Mouse (Mus musculus) midbrain, postnatal 0 days (tissue): ENCODE data around the gene Kcnk1. TPM values are rescaled to one million over a fixed set of nuclear protein-coding genes. Genes with fewer than 3 reads are reported as not detected.

ENCODE experiments used
- ATAC-seq: fragments of 200-750 bp; cut with Nextera tagmentation; 2 replicates; pipeline ENCODE4 v1.8.0; 2017; ENCODE audit warnings: moderate number of reproducible peaks, mild to moderate bottlenecking, moderate TSS enrichment, moderate library complexity; ENCODE audit not compliant: low FRiP score
- DNase-seq: peaks from one replicate; pipeline ENCODE4 v3.0.0-alpha.2; 2015; ENCODE audit warnings: low spot score
- H3K27ac ChIP-seq: fragments of 300-500 bp; sonication (generic); 2 replicates; pipeline ENCODE4 v1.5.1; 2014; ENCODE audit warnings: low read depth, mild to moderate bottlenecking, low read length, mixed read lengths
- H3K27me3 ChIP-seq: fragments of 300-500 bp; sonication (generic); 2 replicates; pipeline ENCODE4 v1.6.1; 2014; ENCODE audit warnings: low read length, control low read depth, mixed read lengths; ENCODE audit not compliant: insufficient read depth
- H3K36me3 ChIP-seq: fragments of 300-500 bp; sonication (generic); 2 replicates; pipeline ENCODE4 v1.6.1; 2014; ENCODE audit warnings: low read length, control low read depth, mixed read lengths; ENCODE audit not compliant: insufficient read depth
- H3K4me1 ChIP-seq: fragments of 300-500 bp; sonication (generic); 2 replicates; pipeline ENCODE4 v1.6.1; 2014; ENCODE audit warnings: mild to moderate bottlenecking, control low read depth, antibody characterized with exemption, low read length, mixed read lengths; ENCODE audit not compliant: insufficient read depth
- H3K4me2 ChIP-seq: fragments of 300-500 bp; sonication (generic); 2 replicates; pipeline ENCODE4 v1.6.1; 2014; ENCODE audit warnings: low read depth, mild to moderate bottlenecking, low read length, mixed read lengths; ENCODE audit not compliant: poor library complexity, severe bottlenecking
- H3K4me3 ChIP-seq: fragments of 300-500 bp; sonication (generic); 2 replicates; pipeline ENCODE4 v1.5.1; 2014; ENCODE audit warnings: low read depth, mild to moderate bottlenecking, low read length, moderate library complexity
- H3K9ac ChIP-seq: fragments of 300-500 bp; sonication (generic); replicated peaks from 2 replicates; pipeline ENCODE4 v1.6.1; 2014; ENCODE audit warnings: mild to moderate bottlenecking, low read length, moderate library complexity, mixed read lengths; ENCODE audit not compliant: poor library complexity, severe bottlenecking
- H3K9me3 ChIP-seq: fragments of 300-500 bp; sonication (generic); 2 replicates; pipeline ENCODE4 v1.6.1; 2016; ENCODE audit warnings: low read length, control low read depth
- CTCF ChIP-seq: IDR thresholded peaks from 2 replicates; pipeline ENCODE4 v1.5.1; 2016; ENCODE audit warnings: antibody characterized with exemption, mild to moderate bottlenecking
- WGBS: fragments of 180-500 bp; shearing (Covaris S2); extraction: QIAGEN DNeasy Blood & Tissue Kit; methylation state at CpG from one replicate; pipeline ENCODE4 v1.1.7; 2014; 5-methylcytosine and 5-hydroxymethylcytosine counted together
- polyA plus RNA-seq: library from polyadenylated mRNA; unstranded; fragments of >200 nt; fragmentation: Nextera tagmentation; extraction: Ambion mirVana; gene quantifications from 2 replicates; pipeline ENCODE4 v1.2.1, GENCODE M21; 2015
- total RNA-seq: library from RNA; depleted of rRNA; stranded (reverse); fragments of >200 nt; gene quantifications from 2 replicates; pipeline ENCODE4 v1.2.3, GENCODE M21; 2014

Kcnk1 gene
- total and polyA plus RNA-seq, 2 experiments from 2014 or later, result 24.1 to 52.1 TPM

GRCm38 (mm10) chr8:126036340-126036739 lies 41.4 kb downstream of the Kcnk1 start:
- ATAC-seq (no peak), DNase-seq (no peak)
- Histone ChIP-seq H3K4me1 (no peaks in the 10 kb centered on the region), H3K27me3 (no peaks in the 10 kb centered on the region), H3K9me3 (no peaks in the 10 kb centered on the region), H3K4me3 (no peak overlapping the region), H3K36me3 (no peaks in the 10 kb centered on the region), H3K27ac (no peak overlapping the region), H3K4me2 (no peak overlapping the region), H3K9ac (no peak overlapping the region)
- WGBS, result 63% methylated on average over 5 of the region's 5 CpGs
- no peak for TF ChIP-seq CTCF

GRCm38 (mm10) chr8:126045751-126046150 lies 50.8 kb downstream of the Kcnk1 start:
- no peak overlapping the region for H3K4me3 ChIP-seq
- no peaks in the 10 kb centered on the region for H3K27me3 ChIP-seq
- no peak overlapping the region for H3K27ac ChIP-seq
- H3K9ac ChIP-seq, result no peak overlapping the region
- no peak for DNase-seq
- 80% methylated on average over 4 of the region's 4 CpGs for WGBS
- no peak for TF ChIP-seq CTCF
- no peaks in the 10 kb centered on the region for H3K36me3 ChIP-seq
- no peak overlapping the region for H3K4me2 ChIP-seq
- no peaks in the 10 kb centered on the region for H3K4me1 ChIP-seq
- ATAC-seq, result no peak
- H3K9me3 ChIP-seq, result no peaks in the 10 kb centered on the region

- H3K36me3 ChIP-seq, result no peaks in the 10 kb centered on the region
- no peak for TF ChIP-seq CTCF
- no peak overlapping the region for H3K4me2 ChIP-seq
- no peak overlapping the region for H3K4me3 ChIP-seq
- H3K27ac ChIP-seq, result no peak overlapping the region
- peak; percentile 40 for DNase-seq
- WGBS, result 72% methylated on average over 4 of the region's 4 CpGs
- H3K9me3 ChIP-seq, result no peaks in the 10 kb centered on the region
- H3K9ac ChIP-seq, result no peak overlapping the region
- H3K4me1 ChIP-seq, result no peaks in the 10 kb centered on the region
- ATAC-seq, result no peak
- H3K27me3 ChIP-seq, result no peaks in the 10 kb centered on the region
Measured at GRCm38 (mm10) chr8:126053911-126054310, 58.9 kb downstream of the Kcnk1 start.

DNA sequence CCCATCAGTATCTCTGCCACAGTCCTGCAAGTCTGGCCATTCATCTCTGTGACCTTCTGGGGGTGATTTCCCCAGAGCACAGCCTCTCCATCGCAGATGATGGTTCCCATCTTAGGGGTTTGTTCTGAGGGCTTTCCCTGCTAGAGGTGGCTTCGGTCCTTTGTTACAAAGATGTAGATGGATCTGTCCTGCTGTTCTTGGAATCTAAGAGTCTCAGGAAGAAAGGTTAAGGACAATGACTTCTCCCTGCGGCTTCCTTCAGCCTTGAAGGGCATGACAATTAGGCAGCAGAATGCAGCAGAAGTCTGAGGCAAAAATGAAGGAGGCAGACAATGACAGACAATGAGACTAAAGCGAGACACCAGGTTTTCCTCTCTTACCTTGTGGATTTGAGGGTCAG lies 63.9 kb downstream of the Kcnk1 start:
- no peaks in the 10 kb centered on the region for H3K27me3 ChIP-seq
- H3K4me3 ChIP-seq, result no peak overlapping the region
- H3K4me2 ChIP-seq, result no peak overlapping the region
- no peak for DNase-seq
- no peak overlapping the region for H3K27ac ChIP-seq
- no peak for ATAC-seq
- no peak for TF ChIP-seq CTCF
- no peak overlapping the region for H3K9ac ChIP-seq
- H3K9me3 ChIP-seq, result no peaks in the 10 kb centered on the region
- 58% methylated on average over 4 of the region's 4 CpGs for WGBS
- no peaks in the 10 kb centered on the region for H3K4me1 ChIP-seq
- no peaks in the 10 kb centered on the region for H3K36me3 ChIP-seq

GRCm38 (mm10) chr8:126062844-126063243 lies 67.9 kb downstream of the Kcnk1 start:
- no peaks in the 10 kb centered on the region for H3K9me3 ChIP-seq
- ATAC-seq (no peak), DNase-seq (no peak)
- WGBS, result 83% methylated on average over 10 of the region's 10 CpGs
- H3K27me3 ChIP-seq, result no peaks in the 10 kb centered on the region
- H3K36me3 ChIP-seq, result no peaks in the 10 kb centered on the region
- H3K4me1 ChIP-seq, result peaks cover 5% of the 10 kb centered on the region; the same call in 1 of the 2 replicates
- no peak overlapping the region for H3K4me3 ChIP-seq
- no peak for TF ChIP-seq CTCF
- H3K9ac ChIP-seq, result no peak overlapping the region
- H3K4me2 ChIP-seq, result no peak overlapping the region
- H3K27ac ChIP-seq, result no peak overlapping the region

DNA sequence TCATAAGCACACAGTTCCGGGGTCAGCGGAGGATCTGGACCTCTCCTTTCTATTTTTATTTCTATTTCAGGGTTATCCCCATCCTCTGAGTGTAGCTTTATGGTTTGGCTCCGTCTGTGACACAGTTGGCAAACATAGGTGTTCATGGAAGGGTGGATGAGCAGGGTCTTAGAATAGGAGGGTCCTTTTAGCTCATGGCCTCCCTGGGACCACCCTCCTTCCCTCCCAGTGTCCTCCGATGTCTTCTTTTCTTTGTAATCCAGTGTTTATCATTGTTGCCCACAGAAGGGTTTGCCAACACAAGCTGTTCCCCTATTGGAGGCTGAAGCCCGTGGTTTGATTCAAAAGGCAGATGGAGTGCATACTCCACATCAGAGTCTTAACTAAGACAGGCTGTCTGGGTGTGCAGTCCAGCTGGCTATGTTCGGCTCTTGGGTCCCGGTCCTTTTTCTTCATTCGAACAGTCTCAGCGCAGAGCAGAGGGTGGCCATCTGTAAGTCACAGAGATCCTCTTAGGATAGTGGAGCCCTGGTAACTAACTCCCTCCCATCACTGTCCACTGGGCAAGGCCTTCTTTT lies 69.0 kb downstream of the Kcnk1 start:
- WGBS, result 81% methylated on average over 9 of the region's 9 CpGs
- Histone ChIP-seq H3K4me2 (no peak overlapping the region), H3K27me3 (no peaks in the 10 kb centered on the region), H3K4me3 (no peak overlapping the region), H3K36me3 (no peaks in the 10 kb centered on the region), H3K27ac (no peak overlapping the region), H3K9me3 (no peaks in the 10 kb centered on the region), H3K4me1 (peaks cover 11% of the 10 kb centered on the region), H3K9ac (no peak overlapping the region)
- ATAC-seq, result no peak
- TF ChIP-seq CTCF, result no peak
- peak; percentile 67 for DNase-seq
